Mouse (Mus musculus) forebrain, embryonic 11.5 days (tissue): Measurements from ENCODE around the gene Cebpb. TPM values are rescaled to one million over a fixed set of nuclear protein-coding genes. Genes with fewer than 3 reads are reported as not detected.
"Not testable (repeated sequence)": the region's sequence is repeated elsewhere in the genome, so short reads cannot be mapped to it uniquely, and the experiment has no call there.

ENCODE experiments used
- ATAC-seq: fragments of 200-750 bp; cut with Nextera tagmentation; replicated peaks from 2 replicates; pipeline ENCODE4 v1.8.0; 2017; ENCODE audit warnings: moderate TSS enrichment; ENCODE audit not compliant: low FRiP score
- DNase-seq: peaks from one replicate; pipeline ENCODE4 v3.0.0-alpha.2; 2017; ENCODE audit warnings: low spot score
- H3K27ac ChIP-seq: fragments of 300-500 bp; sonication (generic); 2 replicates; pipeline ENCODE4 v1.5.1; 2014; ENCODE audit warnings: low read depth, low read length
- H3K27me3 ChIP-seq: fragments of 300-500 bp; sonication (generic); 2 replicates; pipeline ENCODE4 v1.6.1; 2014; ENCODE audit warnings: mild to moderate bottlenecking, low read length, mixed read lengths; ENCODE audit not compliant: control insufficient read depth, insufficient read depth
- H3K36me3 ChIP-seq: fragments of 300-500 bp; sonication (generic); 2 replicates; pipeline ENCODE4 v1.6.1; 2014; ENCODE audit warnings: mild to moderate bottlenecking, low read length, moderate library complexity, mixed read lengths; ENCODE audit not compliant: control insufficient read depth, insufficient read depth
- H3K4me1 ChIP-seq: fragments of 300-500 bp; sonication (generic); replicated peaks from 2 replicates; pipeline ENCODE4 v1.6.1; 2014; ENCODE audit warnings: low read length, mixed read lengths; ENCODE audit not compliant: control insufficient read depth, insufficient read depth
- H3K4me2 ChIP-seq: fragments of 300-500 bp; sonication (generic); 2 replicates; pipeline ENCODE4 v1.6.1; 2014; ENCODE audit warnings: low read depth, mild to moderate bottlenecking, low read length, moderate library complexity, mixed read lengths; ENCODE audit not compliant: severe bottlenecking
- H3K4me3 ChIP-seq: fragments of 300-500 bp; sonication (generic); 2 replicates; pipeline ENCODE4 v1.5.1; 2014; ENCODE audit warnings: low read depth, low read length
- H3K9ac ChIP-seq: fragments of 300-500 bp; sonication (generic); 2 replicates; pipeline ENCODE4 v1.6.1; 2014; ENCODE audit warnings: low read length
- H3K9me3 ChIP-seq: fragments of 300-500 bp; sonication (generic); 2 replicates; pipeline ENCODE4 v1.6.1; 2016; ENCODE audit warnings: low read length, mixed read lengths; ENCODE audit not compliant: control insufficient read depth
- WGBS: fragments of 180-500 bp; shearing (Covaris S2); extraction: QIAGEN DNeasy Blood & Tissue Kit; methylation state at CpG from one replicate; pipeline ENCODE4 v1.1.7; 2014; 5-methylcytosine and 5-hydroxymethylcytosine counted together
- polyA plus RNA-seq: library from polyadenylated mRNA; unstranded; fragments of >200 nt; fragmentation: Nextera tagmentation; extraction: Ambion mirVana; gene quantifications from 2 replicates; pipeline ENCODE4 v1.2.1, GENCODE M21; 2014

Gene Cebpb
- polyA plus RNA-seq, result 1.7 and 2.6 TPM in 2 replicates

- Histone ChIP-seq H3K9me3 (no peaks in the 10 kb centered on the region), H3K4me2 (peak within 1 kb of the TSS; percentile 77), H3K27ac (no peak within 1 kb of the TSS), H3K4me3 (peak within 1 kb of the TSS; percentile 57), H3K27me3 (peaks cover 29% of the 10 kb centered on the region), H3K9ac (peak within 1 kb of the TSS; percentile 57), H3K4me1 (peaks cover 6% of the 10 kb centered on the region), H3K36me3 (no peaks in the 10 kb centered on the region)
- peak; percentile 84 for DNase-seq
- peak; percentile 70 for ATAC-seq
- under 1% methylated on average over 122 of the region's 147 CpGs for WGBS
Measured at GRCm38 (mm10) chr2:167688498-167689451, at the start of gene Cebpb. TSS of gene Cebpb (plus strand) at chr2:167688915.

- DNase-seq (peak; percentile 70), ATAC-seq (no peak)
- Histone ChIP-seq H3K9me3 (no peaks in the 10 kb centered on the region), H3K4me3 (no peak overlapping the region), H3K9ac (no peak overlapping the region), H3K4me1 (no peaks in the 10 kb centered on the region), H3K36me3 (0 out of 2 replicates have a peak, but pooled peaks cover 2% of the 10 kb centered on the region), H3K27me3 (no peaks in the 10 kb centered on the region), H3K27ac (no peak overlapping the region), H3K4me2 (no peak overlapping the region)
- WGBS, result 75% methylated on average over 3 of the region's 3 CpGs
Measured at GRCm38 (mm10) chr2:167640279-167640678, 48.4 kb upstream of the Cebpb start.

- no peak overlapping the region for H3K4me2 ChIP-seq
- H3K27me3 ChIP-seq, result no peaks in the 10 kb centered on the region
- H3K4me3 ChIP-seq, result no peak overlapping the region
- H3K36me3 ChIP-seq, result 0 out of 2 replicates have a peak, but pooled peaks cover 2% of the 10 kb centered on the region
- ATAC-seq (no peak), DNase-seq (no peak)
- 50% methylated on average over 8 of the region's 8 CpGs for WGBS
- H3K4me1 ChIP-seq, result no peaks in the 10 kb centered on the region
- H3K27ac ChIP-seq, result no peak overlapping the region
- H3K9me3 ChIP-seq, result no peaks in the 10 kb centered on the region
- H3K9ac ChIP-seq, result no peak overlapping the region
Measured at GRCm38 (mm10) chr2:167641337-167641736, 47.4 kb upstream of the Cebpb start.

- no peaks in the 10 kb centered on the region for H3K9me3 ChIP-seq
- no peaks in the 10 kb centered on the region for H3K4me1 ChIP-seq
- H3K27me3 ChIP-seq, result no peaks in the 10 kb centered on the region
- H3K27ac ChIP-seq, result no peak overlapping the region
- no peak overlapping the region for H3K4me2 ChIP-seq
- H3K36me3 ChIP-seq, result 0 out of 2 replicates have a peak, but pooled peaks cover 2% of the 10 kb centered on the region
- WGBS, result 89% methylated on average over 6 of the region's 6 CpGs
- ATAC-seq (no peak), DNase-seq (no peak)
- H3K4me3 ChIP-seq, result no peak overlapping the region
- H3K9ac ChIP-seq, result no peak overlapping the region
Measured at GRCm38 (mm10) chr2:167642164-167642563, 46.6 kb upstream of the Cebpb start.

- not testable (repeated sequence) for H3K9ac ChIP-seq, H3K36me3 ChIP-seq, H3K4me2 ChIP-seq, H3K27ac ChIP-seq, ATAC-seq, H3K27me3 ChIP-seq, DNase-seq, H3K4me1 ChIP-seq, H3K9me3 ChIP-seq, H3K4me3 ChIP-seq
- 87% methylated on average over 13 of the region's 13 CpGs for WGBS
Measured at GRCm38 (mm10) chr2:167643356-167644052, 45.2 kb upstream of the Cebpb start.

- Histone ChIP-seq H3K4me1 (no peaks in the 10 kb centered on the region), H3K36me3 (0 out of 2 replicates have a peak, but pooled peaks cover 2% of the 10 kb centered on the region), H3K27me3 (no peaks in the 10 kb centered on the region), H3K4me2 (no peak overlapping the region), H3K27ac (no peak overlapping the region), H3K4me3 (no peak overlapping the region), H3K9ac (no peak overlapping the region), H3K9me3 (no peaks in the 10 kb centered on the region)
- 85% methylated on average over 4 of the region's 4 CpGs for WGBS
- DNase-seq, result no peak
- no peak for ATAC-seq
Measured at GRCm38 (mm10) chr2:167646411-167646810, 42.3 kb upstream of the Cebpb start.

GRCm38 (mm10) chr2:167649290-167650032, 39.3 kb upstream of the Cebpb start:
- H3K36me3 ChIP-seq, result peaks cover 1% of the 10 kb centered on the region; the same call in 1 of the 2 replicates

GRCm38 (mm10) chr2:167651622-167652021, 37.1 kb upstream of the Cebpb start:
- no peak overlapping the region for H3K4me2 ChIP-seq
- H3K9ac ChIP-seq, result no peak overlapping the region
- no peaks in the 10 kb centered on the region for H3K4me1 ChIP-seq
- ATAC-seq (no peak), DNase-seq (no peak)
- WGBS, result 90% methylated on average over 9 of the region's 9 CpGs
- no peaks in the 10 kb centered on the region for H3K27me3 ChIP-seq
- no peaks in the 10 kb centered on the region; the same call in 1 of the 2 replicates for H3K36me3 ChIP-seq
- no peaks in the 10 kb centered on the region for H3K9me3 ChIP-seq
- no peak overlapping the region for H3K27ac ChIP-seq
- no peak overlapping the region for H3K4me3 ChIP-seq

More at GRCm38 (mm10) chr2:167649290-167650032, 39.3 kb upstream of the Cebpb start:
- no peak for DNase-seq
- WGBS, result 92% methylated on average over 12 of the region's 12 CpGs
- H3K9ac ChIP-seq, result no peak overlapping the region
- no peak overlapping the region for H3K27ac ChIP-seq
- no peak overlapping the region for H3K4me2 ChIP-seq
- no peak for ATAC-seq
- no peak overlapping the region for H3K4me3 ChIP-seq
- no peaks in the 10 kb centered on the region for H3K9me3 ChIP-seq
- H3K4me1 ChIP-seq, result no peaks in the 10 kb centered on the region
- H3K27me3 ChIP-seq, result no peaks in the 10 kb centered on the region
